Mouse (Mus musculus) forebrain, embryonic 15.5 days (tissue): ENCODE data around the gene Smpd4. TPM values are rescaled to one million over a fixed set of nuclear protein-coding genes. Genes with fewer than 3 reads are reported as not detected.
"Not testable (repeated sequence)": the region's sequence is repeated elsewhere in the genome, so short reads cannot be mapped to it uniquely, and the experiment has no call there.

Source experiments
- ATAC-seq: fragments of 200-750 bp; cut with Nextera tagmentation; replicated peaks from 2 replicates; pipeline ENCODE4 v1.8.0; 2017; ENCODE audit warnings: mild to moderate bottlenecking, moderate TSS enrichment, moderate library complexity
- H3K27ac ChIP-seq: fragments of 300-500 bp; sonication (generic); replicated peaks from 2 replicates; pipeline ENCODE4 v1.5.1; 2015; ENCODE audit warnings: mild to moderate bottlenecking, inconsistent platforms
- H3K27me3 ChIP-seq: fragments of 300-500 bp; sonication (generic); 2 replicates; pipeline ENCODE4 v1.6.1; 2015; ENCODE audit warnings: inconsistent platforms
- H3K36me3 ChIP-seq: fragments of 300-500 bp; sonication (generic); 2 replicates; pipeline ENCODE4 v1.6.1; 2015; ENCODE audit warnings: mild to moderate bottlenecking, inconsistent platforms
- H3K4me1 ChIP-seq: fragments of 300-500 bp; sonication (generic); 2 replicates; pipeline ENCODE4 v1.6.1; 2015; ENCODE audit warnings: inconsistent platforms
- H3K4me2 ChIP-seq: fragments of 300-500 bp; sonication (generic); replicated peaks from 2 replicates; pipeline ENCODE4 v1.6.1; 2015; ENCODE audit warnings: mild to moderate bottlenecking, inconsistent platforms
- H3K4me3 ChIP-seq: fragments of 300-500 bp; sonication (generic); 2 replicates; pipeline ENCODE4 v1.5.1; 2015; ENCODE audit warnings: mild to moderate bottlenecking, inconsistent platforms
- H3K9ac ChIP-seq: fragments of 300-500 bp; sonication (generic); replicated peaks from 2 replicates; pipeline ENCODE4 v1.6.1; 2015; ENCODE audit warnings: mild to moderate bottlenecking, inconsistent platforms
- H3K9me3 ChIP-seq: fragments of 300-500 bp; sonication (generic); 2 replicates; pipeline ENCODE4 v1.6.1; 2016; ENCODE audit warnings: inconsistent platforms
- WGBS: fragments of 180-500 bp; shearing (Covaris S2); methylation state at CpG from one replicate; pipeline ENCODE4 v1.1.7; 2015; ENCODE audit warnings: mixed read lengths; 5-methylcytosine and 5-hydroxymethylcytosine counted together
- polyA plus RNA-seq: library from polyadenylated mRNA; unstranded; fragments of >200 nt; fragmentation: Nextera tagmentation; extraction: Ambion mirVana; gene quantifications from 2 replicates; pipeline ENCODE4 v1.2.1, GENCODE M21; 2015

The Smpd4 gene
- 30.6 and 32.7 TPM in 2 replicates for polyA plus RNA-seq

DNA sequence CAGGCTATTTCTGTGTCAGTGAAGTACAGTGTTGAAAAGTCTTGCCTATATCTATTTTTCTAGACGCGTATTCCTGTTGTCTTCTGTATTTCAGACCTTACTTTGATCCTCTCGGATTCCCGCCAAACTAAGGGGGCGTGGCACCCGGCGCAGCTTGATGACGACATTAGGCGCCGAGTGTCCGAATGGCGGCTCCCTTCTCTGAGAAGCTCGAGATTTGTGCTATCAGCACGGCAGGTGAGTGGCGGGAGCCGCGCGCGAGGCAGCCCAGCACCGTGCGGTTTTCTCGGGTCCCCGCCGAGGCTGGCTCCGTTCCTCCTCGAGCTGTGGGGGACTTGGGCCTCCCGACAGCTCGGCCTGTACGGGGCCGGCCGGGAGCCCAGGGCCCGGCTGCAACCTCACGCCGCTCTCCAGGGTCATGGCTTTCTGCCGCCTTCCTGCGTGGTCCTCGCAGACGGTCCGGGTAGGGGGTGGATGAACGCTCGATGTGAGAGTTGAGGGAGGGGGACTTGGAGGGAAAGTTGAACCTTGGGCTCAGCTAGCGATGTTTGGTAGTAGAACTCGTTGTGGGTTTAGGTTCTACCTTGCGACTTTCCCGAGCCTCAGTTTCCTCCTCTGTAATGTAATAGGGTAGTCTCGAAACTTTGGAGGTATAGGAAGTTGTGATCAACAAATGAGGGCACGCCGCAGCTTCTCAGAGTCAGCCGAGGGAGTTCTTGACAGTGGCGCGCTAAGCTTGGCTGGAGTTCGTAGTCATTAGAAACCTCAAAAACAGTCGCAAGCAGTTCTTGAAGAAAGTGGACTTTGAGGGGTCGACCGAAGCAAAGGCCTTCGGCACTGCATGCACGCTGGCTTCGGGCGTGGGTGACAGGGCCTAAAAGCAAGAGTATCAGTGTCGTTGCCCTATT, at the start of gene Smpd4:
Gene Smpd4 (plus strand): TSS at position 157 of the 908 bp plus-strand sequence.
- Histone ChIP-seq H3K9ac (peak within 1 kb of the TSS; percentile 84), H3K27me3 (no peaks in the 10 kb centered on the region), H3K36me3 (peaks cover 19% of the 10 kb centered on the region), H3K4me2 (peak within 1 kb of the TSS; percentile 55), H3K9me3 (no peaks in the 10 kb centered on the region), H3K4me3 (peak within 1 kb of the TSS; percentile 76), H3K4me1 (peaks cover 21% of the 10 kb centered on the region), H3K27ac (peak within 1 kb of the TSS; percentile 54)
- WGBS = 2% methylated on average over 60 of the region's 60 CpGs
- ATAC-seq = peak; percentile 87

DNA sequence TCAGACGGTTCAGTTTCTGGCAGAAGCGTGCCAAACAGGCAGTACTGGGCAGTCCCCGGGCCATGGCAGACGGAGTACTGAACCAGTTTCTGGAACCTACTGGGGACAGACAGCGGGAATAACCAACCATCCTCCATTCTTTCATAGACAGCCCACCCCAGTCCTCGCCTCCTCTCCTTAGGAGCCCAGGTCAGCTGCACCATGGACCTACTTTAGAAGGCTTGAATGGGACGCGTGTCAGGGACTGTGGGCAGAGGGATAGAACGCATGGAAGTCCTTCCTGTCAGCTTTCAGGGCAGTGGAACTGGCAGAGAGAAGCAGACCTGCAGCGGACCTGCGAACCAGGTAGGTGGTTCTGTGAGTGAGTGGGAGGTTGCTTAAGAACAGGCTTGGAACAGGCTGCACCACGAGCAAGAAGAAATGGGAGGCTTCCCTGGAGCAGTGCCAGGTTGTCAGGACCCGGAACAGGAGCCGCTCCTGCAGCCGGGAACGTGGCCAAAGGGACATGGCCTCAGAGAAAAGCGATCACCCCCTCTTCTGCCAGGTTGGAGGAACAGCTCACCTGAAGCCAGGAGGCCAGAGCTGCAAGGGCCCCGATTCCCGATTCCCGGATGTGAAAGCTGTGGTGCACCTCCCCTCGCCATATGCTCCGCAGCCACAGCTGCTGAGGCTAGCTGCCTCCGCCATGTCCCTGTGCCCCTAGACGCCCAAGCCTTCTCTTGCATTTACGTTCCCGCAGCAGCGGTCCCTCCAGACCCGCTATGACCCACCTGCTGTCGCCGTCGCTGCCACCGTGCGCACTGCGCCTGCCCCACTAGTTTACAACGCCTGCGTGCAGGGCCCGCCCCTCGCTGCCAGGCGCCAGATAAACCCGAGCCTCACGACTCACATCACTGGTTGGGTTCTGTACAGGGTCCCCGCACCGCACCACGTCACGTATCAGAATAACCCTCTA, 43.0 kb upstream of the Smpd4 start:
- Histone ChIP-seq H3K27ac (no peak overlapping the region; the same call in 1 of the 2 replicates), H3K9ac (peak overlapping the region; percentile 72), H3K4me2 (peak overlapping the region; percentile 71), H3K4me3 (peak overlapping the region; percentile 67), H3K27me3 (peaks cover 9% of the 10 kb centered on the region; the same call in 1 of the 2 replicates), H3K9me3 (no peaks in the 10 kb centered on the region), H3K36me3 (no peaks in the 10 kb centered on the region), H3K4me1 (peaks cover 18% of the 10 kb centered on the region)
- peak; percentile 91 for ATAC-seq
- WGBS = 12% methylated on average over 45 of the region's 45 CpGs

DNA sequence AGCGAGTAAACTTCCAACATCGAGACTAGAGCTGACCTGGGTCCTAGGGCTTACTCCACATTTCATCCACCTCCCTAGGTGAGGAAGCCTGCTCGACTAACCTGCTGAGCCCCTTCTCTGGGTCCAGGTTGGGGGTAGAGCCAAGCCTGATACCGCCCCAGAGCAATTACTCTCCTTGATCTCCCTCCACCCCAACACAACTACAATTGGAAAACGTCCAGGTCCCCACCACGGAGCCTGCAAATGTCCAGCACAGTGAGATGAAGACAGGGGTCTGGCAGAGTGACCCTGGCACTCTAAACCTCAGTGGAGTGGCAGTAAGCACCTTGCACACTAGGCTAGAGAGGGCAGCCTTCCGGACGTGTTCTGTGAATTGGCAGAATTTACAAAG, 42.3 kb upstream of the Smpd4 start:
- peaks cover 18% of the 10 kb centered on the region for H3K4me1 ChIP-seq
- no peaks in the 10 kb centered on the region for H3K9me3 ChIP-seq
- 10% methylated on average over 8 of the region's 8 CpGs for WGBS
- peak overlapping the region; percentile 67 for H3K4me3 ChIP-seq
- H3K9ac ChIP-seq = peak overlapping the region; percentile 72
- no peak overlapping the region for H3K27ac ChIP-seq
- peak overlapping the region; percentile 71 for H3K4me2 ChIP-seq
- peaks cover 9% of the 10 kb centered on the region; the same call in 1 of the 2 replicates for H3K27me3 ChIP-seq
- no peak for ATAC-seq
- no peaks in the 10 kb centered on the region for H3K36me3 ChIP-seq

DNA sequence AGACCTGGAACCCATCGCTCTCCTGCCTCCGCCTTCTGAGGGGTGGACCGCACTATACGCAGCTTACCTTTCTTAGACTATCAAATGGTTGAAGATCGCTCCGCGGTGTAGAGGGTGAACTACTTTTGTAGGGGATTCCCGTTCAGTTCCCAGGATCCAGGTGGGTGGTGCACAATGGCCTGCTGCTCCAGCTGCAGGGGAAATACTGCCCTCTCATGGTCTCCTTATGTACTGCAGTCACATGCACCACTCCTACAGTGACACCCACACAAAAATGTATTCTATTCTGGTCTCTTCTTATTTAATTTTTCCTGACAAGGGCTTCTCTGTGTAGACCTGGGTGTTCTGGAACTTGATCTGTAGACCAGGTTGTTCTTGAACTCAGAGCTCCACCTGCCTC, 36.1 kb upstream of the Smpd4 start, which contains the start of gene Slc7a4:
Gene Slc7a4 (minus strand): TSS at position 151 of the 400 bp plus-strand sequence.
- no peaks in the 10 kb centered on the region for H3K36me3 ChIP-seq
- no peaks in the 10 kb centered on the region for H3K9me3 ChIP-seq
- no peak within 1 kb of the TSS for H3K27ac ChIP-seq
- no peak within 1 kb of the TSS for H3K4me3 ChIP-seq
- H3K27me3 ChIP-seq = no peaks in the 10 kb centered on the region
- H3K4me2 ChIP-seq = no peak within 1 kb of the TSS
- 10% methylated on average over 8 of the region's 8 CpGs for WGBS
- ATAC-seq = no peak
- no peak within 1 kb of the TSS for H3K9ac ChIP-seq
- H3K4me1 ChIP-seq = no peaks in the 10 kb centered on the region

DNA sequence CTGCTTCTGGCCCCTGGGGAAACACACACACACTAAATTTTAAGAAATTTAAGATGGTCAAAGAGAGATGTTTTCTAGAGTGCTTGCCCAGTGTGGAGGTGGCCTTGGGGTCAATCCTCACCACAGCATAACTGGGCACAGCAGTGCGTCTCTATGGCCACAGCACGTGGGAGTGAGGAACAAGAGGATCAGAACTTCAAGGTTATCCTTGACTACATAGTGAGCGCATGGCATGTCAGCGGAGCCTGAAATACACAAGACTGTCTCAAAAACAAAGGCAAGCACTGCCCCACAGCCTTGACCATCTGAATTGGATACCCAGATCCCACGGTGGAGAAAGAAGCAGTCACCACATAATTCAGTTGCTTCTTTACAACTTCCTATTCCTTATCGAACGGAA, 34.6 kb upstream of the Smpd4 start:
- H3K4me2 ChIP-seq = no peak overlapping the region
- 84% methylated on average over 7 of the region's 7 CpGs for WGBS
- H3K4me1 ChIP-seq = no peaks in the 10 kb centered on the region
- H3K27ac ChIP-seq = no peak overlapping the region
- H3K27me3 ChIP-seq = no peaks in the 10 kb centered on the region
- H3K9me3 ChIP-seq = no peaks in the 10 kb centered on the region
- no peak overlapping the region for H3K4me3 ChIP-seq
- no peak for ATAC-seq
- no peaks in the 10 kb centered on the region for H3K36me3 ChIP-seq
- no peak overlapping the region for H3K9ac ChIP-seq

DNA sequence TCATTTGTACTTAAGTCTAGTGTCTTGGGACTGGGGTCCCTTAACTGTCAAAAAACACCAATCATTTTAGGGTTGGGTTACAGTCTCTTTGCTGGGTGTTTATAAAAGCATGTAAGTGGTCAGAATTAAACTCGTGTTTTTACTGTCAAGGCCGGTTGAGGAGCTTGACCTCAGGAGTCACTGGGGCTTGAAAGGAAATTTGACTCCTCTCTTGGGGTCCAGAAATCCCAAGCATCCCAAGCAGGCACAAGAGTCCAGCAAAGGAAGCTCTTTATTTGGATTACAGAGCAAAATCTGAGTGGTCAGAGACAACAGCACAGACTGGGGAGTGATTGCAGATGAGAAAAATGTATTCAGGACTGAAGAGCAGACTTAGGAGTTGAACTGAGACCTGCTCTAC, 28.4 kb upstream of the Smpd4 start:
- no peak overlapping the region for H3K4me2 ChIP-seq
- no peaks in the 10 kb centered on the region for H3K4me1 ChIP-seq
- H3K27ac ChIP-seq = no peak overlapping the region
- no peaks in the 10 kb centered on the region for H3K9me3 ChIP-seq
- no peaks in the 10 kb centered on the region for H3K27me3 ChIP-seq
- WGBS = 65% methylated on average over 2 of the region's 2 CpGs
- ATAC-seq = no peak
- H3K9ac ChIP-seq = no peak overlapping the region
- no peak overlapping the region for H3K4me3 ChIP-seq
- no peaks in the 10 kb centered on the region for H3K36me3 ChIP-seq

DNA sequence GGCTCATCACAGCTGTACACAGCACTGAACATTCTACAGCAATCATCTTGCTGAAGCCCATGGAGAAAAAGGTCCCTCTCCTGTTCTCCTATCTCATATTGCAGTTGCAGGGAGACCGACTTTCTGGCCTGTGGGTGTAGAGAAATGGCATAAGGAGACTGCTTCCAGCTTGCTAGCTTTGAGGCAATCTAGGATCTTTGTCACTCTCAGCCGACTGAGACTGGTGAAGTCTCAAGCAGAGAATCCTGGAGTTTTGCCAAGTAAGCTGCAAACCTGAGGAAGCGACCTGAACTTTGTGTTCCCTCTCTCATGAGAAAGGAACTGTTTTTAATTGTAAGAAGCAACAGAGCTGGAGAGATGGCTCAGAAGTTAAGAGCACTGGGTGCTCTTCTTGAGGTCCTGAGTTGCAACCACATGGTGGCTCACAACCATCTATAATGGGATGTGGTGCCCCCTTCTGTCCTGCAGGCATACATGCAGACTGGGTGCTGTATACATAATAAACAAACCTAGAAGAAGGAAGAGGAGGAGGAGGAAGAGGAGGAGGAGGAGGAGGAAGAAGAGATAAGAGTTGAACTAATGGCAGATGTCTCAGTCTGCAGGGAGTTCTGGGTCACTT, 18.1 kb upstream of the Smpd4 start:
- Histone ChIP-seq H3K4me1 (no peaks in the 10 kb centered on the region), H3K36me3 (no peaks in the 10 kb centered on the region), H3K27me3 (no peaks in the 10 kb centered on the region), H3K9ac (no peak overlapping the region), H3K9me3 (no peaks in the 10 kb centered on the region), H3K4me3 (no peak overlapping the region), H3K27ac (no peak overlapping the region), H3K4me2 (no peak overlapping the region)
- WGBS = 64% methylated on average over 3 of the region's 3 CpGs
- ATAC-seq = no peak

DNA sequence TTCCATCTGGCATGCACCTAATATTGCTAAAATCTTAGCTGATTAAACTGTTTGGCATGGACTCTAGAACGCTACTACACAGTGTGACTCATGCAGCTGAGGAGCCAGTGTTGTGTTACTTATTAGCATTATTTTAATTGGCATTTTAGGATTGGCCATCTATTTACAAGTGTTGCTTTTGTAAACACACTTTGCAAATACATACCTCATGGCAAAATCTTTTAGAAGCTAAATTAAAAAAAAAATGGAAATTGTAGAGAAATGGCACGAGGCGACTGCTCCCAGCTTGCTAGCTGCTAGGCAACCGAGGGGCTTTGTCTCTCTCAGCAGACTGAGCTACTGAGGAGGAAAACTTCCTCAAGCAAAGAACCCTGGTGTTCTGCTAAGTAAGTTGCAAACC, 14.2 kb upstream of the Smpd4 start:
- Histone ChIP-seq H3K27me3 (no peaks in the 10 kb centered on the region), H3K36me3 (no peaks in the 10 kb centered on the region), H3K4me2 (no peak overlapping the region), H3K4me1 (no peaks in the 10 kb centered on the region), H3K4me3 (no peak overlapping the region), H3K9ac (no peak overlapping the region), H3K27ac (no peak overlapping the region), H3K9me3 (no peaks in the 10 kb centered on the region)
- 41% methylated on average over 4 of the region's 4 CpGs for WGBS
- ATAC-seq = no peak

DNA sequence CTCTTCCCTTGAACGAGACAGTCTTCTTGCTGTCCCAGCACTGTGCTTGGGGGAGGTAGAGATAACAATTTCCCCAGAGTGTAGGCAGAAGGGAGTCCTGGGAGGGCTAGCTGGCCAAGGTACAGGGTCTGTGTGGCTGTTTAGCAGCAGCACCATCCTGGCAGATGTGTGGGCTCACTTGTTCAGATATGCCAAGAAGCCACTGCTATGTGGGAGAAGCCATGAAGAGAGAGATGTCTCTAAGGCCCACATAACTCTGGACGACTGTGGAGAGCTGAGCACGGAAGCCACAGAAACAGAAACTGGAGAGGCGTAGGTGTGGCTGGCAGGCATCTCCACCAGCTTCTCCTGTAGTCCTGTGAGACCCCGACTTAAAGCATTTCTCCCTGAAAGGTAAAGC, 13.5 kb upstream of the Smpd4 start:
- H3K4me1 ChIP-seq = no peaks in the 10 kb centered on the region
- H3K4me2 ChIP-seq = no peak overlapping the region
- no peak overlapping the region for H3K9ac ChIP-seq
- no peaks in the 10 kb centered on the region for H3K36me3 ChIP-seq
- no peaks in the 10 kb centered on the region for H3K9me3 ChIP-seq
- no peak overlapping the region for H3K4me3 ChIP-seq
- WGBS = 76% methylated on average over 5 of the region's 5 CpGs
- no peak for ATAC-seq
- H3K27ac ChIP-seq = no peak overlapping the region
- no peaks in the 10 kb centered on the region for H3K27me3 ChIP-seq

DNA sequence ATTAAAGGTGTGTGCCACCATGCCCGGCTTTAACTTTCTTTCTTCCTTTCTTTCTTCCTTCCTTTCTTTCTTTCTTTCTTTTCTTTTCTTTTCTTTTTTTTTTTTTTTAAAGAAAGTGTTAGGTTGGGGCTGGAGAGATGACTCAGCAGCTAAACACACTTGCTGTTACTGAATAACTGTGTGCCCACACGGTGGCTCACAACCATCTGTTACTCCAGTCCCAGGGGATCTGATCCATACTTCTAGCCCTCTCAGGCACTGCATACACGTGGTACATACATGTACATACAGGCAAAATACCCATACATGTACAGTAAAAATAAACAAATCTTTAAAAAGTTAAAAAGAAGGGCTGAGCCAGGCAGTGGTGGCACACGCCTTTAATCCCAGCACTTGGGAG, 7.8 kb upstream of the Smpd4 start:
- WGBS = 70% methylated on average over 4 of the region's 4 CpGs

DNA sequence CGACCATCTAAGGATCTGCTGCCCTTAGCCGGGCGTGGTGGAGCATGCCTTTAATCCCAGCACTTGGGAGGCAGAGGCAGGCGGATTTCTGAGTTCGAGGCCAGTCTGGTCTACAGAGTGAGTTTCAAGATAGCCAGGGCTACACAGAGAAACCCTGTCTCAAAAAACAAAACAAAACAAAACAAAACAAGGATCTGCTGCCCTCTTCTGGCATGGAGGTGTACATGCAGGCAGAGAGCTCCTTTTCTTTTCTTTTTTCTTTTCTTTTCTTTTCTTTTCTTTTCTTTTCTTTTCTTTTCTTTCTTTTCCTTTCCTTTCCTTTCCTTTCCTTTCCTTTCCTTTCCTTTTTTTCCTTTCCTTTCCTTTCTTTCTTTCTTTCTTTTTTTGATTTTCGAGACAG, 4.4 kb upstream of the Smpd4 start:
- not testable (repeated sequence) for H3K9me3 ChIP-seq, H3K36me3 ChIP-seq, H3K4me3 ChIP-seq, ATAC-seq, H3K4me2 ChIP-seq, H3K27ac ChIP-seq, H3K27me3 ChIP-seq, H3K9ac ChIP-seq
- WGBS = 93% methylated on average over 6 of the region's 6 CpGs
- peaks cover 10% of the 10 kb centered on the region for H3K4me1 ChIP-seq

More for the DNA sequence above, 7.8 kb upstream of the Smpd4 start:
- no peaks in the 10 kb centered on the region for H3K27me3 ChIP-seq
- H3K4me1 ChIP-seq = no peaks in the 10 kb centered on the region
- no peak overlapping the region for H3K27ac ChIP-seq
- no peak for ATAC-seq
- no peak overlapping the region for H3K4me2 ChIP-seq
- no peak overlapping the region for H3K4me3 ChIP-seq
- no peak overlapping the region for H3K9ac ChIP-seq
- no peaks in the 10 kb centered on the region for H3K36me3 ChIP-seq
- no peaks in the 10 kb centered on the region for H3K9me3 ChIP-seq
